Mouse (Mus musculus) cortical plate, adult 2 months (tissue): ENCODE data around the gene Hsd17b12. TPM values are rescaled to one million over a fixed set of nuclear protein-coding genes. Genes with fewer than 3 reads are reported as not detected.

Experiments used
- H3K27ac ChIP-seq: fragments of 200-500 bp; 2 replicates; pipeline ENCODE4 v1.5.1; 2012; ENCODE audit warnings: low read length, control low read depth, inconsistent platforms; ENCODE audit not compliant: insufficient read depth
- H3K4me1 ChIP-seq: fragments of 200-500 bp; 2 replicates; pipeline ENCODE4 v1.6.1; 2011; ENCODE audit warnings: low read length; ENCODE audit not compliant: control insufficient read depth, insufficient read depth
- H3K4me3 ChIP-seq: fragments of 200-500 bp; 2 replicates; pipeline ENCODE4 v1.5.1; 2011; ENCODE audit warnings: mild to moderate bottlenecking, low read length, control low read depth; ENCODE audit not compliant: insufficient read depth
- CTCF ChIP-seq: fragments of 200-500 bp; IDR thresholded peaks from 2 replicates; pipeline ENCODE4 v1.5.1; 2011; ENCODE audit warnings: mild to moderate bottlenecking, control low read depth, low read length; ENCODE audit not compliant: insufficient read depth; ENCODE audit errors: extremely low read depth
- POLR2A ChIP-seq: fragments of 200-500 bp; IDR thresholded peaks from 2 replicates; pipeline ENCODE4 v1.6.1; 2011; ENCODE audit warnings: mild to moderate bottlenecking, low read length, control low read depth; ENCODE audit not compliant: insufficient read depth; ENCODE audit errors: extremely low read depth
- polyA plus RNA-seq: library from polyadenylated mRNA; depleted of rRNA; stranded (reverse); fragments of >200 nt; gene quantifications from 2 replicates; pipeline ENCODE4 v1.2.3, GENCODE M21; 2012

The Hsd17b12 gene
- polyA plus RNA-seq, 1 experiment, result 65.0 TPM

DNA sequence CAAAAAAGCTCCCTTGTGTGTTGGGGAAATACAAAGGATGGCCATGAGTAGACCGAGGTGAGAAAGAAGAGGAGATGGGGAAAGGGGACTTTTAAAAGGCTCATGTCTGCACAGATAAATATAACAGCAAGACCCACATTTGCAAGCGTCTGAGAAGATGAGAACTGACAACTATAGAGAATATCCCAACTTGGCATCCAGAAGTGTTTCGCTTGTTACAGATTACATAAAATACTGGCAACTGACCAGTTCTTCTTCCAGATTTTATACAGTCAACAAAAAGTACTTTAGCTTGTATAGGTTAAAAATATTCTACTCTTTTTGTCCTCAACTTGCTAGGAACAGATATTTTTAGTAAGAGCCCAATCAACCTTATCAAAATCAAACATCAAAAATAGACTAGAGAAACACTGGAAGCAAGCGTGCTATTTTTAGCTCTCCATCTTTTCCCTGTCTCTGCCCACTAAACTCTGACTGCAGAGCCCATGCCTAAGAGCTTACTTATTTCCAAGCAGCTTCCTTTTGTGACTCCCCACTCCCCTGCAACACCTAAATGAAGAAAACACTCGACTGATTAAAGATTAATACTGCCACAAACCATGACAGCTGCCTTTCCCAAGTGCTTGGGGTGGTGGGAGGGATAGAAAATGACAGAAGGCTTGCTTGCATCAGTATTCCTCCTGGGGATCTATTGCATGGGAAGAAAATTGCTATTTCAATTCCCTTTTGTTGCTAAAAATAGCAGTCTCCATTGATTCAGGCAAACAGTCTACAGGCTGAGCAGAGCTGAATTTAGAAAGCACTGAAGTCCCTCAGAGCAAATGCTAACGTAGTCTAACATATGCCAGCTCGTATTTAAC is 35.4 kb downstream of the Hsd17b12 start:
- Histone ChIP-seq H3K27ac (peak overlapping the region; percentile 89; the same call in 1 of the 2 replicates), H3K4me1 (peaks cover 7% of the 10 kb centered on the region; the same call in 1 of the 2 replicates), H3K4me3 (no peak overlapping the region)
- no peak for TF ChIP-seq POLR2A

DNA sequence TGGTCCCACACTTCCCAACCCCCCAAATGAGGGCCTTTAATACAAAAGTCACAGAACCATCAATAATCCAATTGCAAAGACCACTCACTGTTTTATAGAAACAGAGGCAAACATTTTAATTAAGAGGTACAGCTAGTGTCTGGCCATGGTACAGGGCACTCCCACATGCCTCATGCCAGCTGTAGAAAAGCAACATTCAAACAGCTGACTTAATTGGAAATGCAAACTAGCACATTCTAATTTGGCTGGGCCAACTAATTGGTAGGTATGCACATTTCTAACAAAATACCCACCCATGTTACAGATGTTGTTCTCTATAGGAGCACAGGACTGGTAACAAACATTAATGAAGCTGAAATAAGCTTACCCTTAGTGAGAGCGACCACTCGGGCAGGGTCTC is 54.0 kb downstream of the Hsd17b12 start:
- no peak overlapping the region for H3K27ac ChIP-seq
- H3K4me3 ChIP-seq, result no peak overlapping the region
- TF ChIP-seq CTCF (no peak), POLR2A (no peak)
- no peaks in the 10 kb centered on the region for H3K4me1 ChIP-seq

DNA sequence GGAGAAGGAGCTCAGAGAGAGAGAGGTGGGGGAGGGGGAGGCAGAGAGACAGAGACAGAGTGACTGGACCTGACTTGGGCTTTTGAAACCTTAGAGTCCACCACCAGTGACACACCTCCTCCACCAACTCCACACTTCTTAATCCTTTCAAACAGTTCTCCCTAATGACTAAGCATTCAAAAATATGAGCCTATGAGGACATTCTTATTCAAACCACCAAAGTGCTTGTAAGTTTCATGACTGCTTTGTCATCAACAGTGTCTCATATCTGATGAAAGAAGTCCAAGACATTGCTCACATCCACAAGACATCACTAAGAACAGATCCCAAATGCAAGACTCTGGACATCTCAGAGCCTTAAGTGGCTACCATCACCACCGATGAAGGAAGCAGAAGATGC is 67.9 kb downstream of the Hsd17b12 start:
- Histone ChIP-seq H3K4me1 (no peaks in the 10 kb centered on the region), H3K4me3 (no peak overlapping the region), H3K27ac (no peak overlapping the region)
- TF ChIP-seq POLR2A (no peak), CTCF (no peak)

DNA sequence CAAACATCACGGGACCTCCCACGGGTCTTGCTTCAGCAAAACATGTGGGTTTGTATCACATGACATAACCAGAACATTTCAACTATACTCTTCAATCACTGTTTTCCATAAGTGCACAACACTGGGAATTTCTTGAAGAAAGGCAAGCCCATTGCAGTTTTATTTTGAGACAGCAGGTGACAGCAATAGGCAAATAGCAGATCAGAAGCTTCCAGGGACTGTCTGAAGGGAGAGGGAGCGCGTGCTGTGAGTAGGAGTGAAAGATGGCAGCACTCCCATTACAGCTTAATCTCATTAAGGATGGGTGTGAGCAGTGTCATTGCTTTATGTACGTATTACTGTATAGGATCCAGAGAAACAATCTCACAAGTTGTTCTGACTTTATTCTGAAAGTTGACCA is 88.3 kb downstream of the Hsd17b12 start:
- TF ChIP-seq CTCF (0 out of 2 replicates have a peak, but pooled peaks have one; percentile 24), POLR2A (no peak)
- H3K27ac ChIP-seq, result no peak overlapping the region
- H3K4me1 ChIP-seq, result no peaks in the 10 kb centered on the region
- no peak overlapping the region for H3K4me3 ChIP-seq

DNA sequence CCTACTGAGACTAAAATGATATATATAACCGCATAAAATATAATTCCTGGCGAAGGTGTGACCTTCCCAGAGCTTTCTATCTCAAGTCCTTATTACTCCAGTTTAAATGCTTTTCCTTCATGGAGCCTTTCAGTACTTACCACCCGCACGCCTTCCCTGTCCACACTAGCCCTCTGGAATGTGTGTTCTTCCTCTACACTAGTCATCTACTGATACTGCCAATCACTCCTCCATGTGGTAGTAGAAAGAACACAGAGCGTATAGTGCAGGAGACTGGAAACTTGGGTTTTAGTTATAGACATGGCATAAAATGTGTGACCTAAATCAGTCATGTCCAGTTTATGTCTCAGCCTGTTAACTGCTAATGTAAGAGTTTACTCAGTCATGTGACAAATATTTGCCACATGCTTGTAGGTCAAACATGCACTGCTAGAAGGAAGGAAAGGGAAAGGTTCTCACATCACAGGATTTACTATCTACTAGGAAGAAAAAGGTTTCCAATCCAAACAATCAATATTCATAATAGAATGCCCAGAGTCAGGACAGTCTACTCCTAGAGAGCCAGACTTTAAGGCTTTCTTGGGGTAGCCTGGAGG is 91.1 kb downstream of the Hsd17b12 start:
- Histone ChIP-seq H3K27ac (no peak overlapping the region), H3K4me3 (no peak overlapping the region), H3K4me1 (no peaks in the 10 kb centered on the region)
- no peak for TF ChIP-seq POLR2A
- no peak for TF ChIP-seq CTCF

DNA sequence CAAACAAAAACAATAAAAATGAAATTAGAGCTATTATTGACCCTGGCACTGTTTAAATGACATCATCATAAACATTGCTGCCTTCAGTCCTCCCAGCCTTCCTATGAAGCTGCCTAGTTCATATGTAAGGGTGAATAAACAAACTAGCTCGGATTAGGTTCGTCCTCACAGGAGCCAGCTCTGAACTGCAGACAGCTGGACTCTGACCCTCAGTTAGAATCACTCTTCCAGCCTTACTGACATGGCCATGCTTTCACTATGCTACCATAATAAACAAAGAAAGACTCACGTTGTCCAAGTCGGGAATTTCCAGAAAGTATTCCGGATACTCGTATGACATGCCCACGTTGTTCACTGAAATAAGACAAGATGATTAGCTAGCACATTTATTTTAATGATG is 91.6 kb downstream of the Hsd17b12 start:
- TF ChIP-seq CTCF (no peak), POLR2A (no peak)
- Histone ChIP-seq H3K27ac (no peak overlapping the region), H3K4me1 (no peaks in the 10 kb centered on the region), H3K4me3 (no peak overlapping the region)

DNA sequence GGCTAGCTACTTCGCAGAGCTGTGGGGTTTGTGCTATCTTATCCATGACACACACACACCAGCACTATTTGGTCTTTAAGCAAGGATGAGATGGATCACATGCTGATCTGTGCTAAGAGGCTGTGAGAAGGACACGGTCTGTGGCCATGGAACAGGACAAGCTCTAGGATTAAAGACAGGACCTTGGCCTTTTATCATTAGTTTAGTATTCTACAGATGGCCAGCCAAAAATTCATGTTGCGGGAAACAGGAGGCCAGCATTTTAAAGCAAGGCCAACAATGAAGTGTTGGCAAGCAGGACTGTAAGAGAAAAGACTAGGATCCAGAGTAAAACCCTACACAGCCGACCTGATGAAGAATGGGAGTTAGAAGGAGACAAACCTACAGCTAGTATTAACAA is 95.0 kb downstream of the Hsd17b12 start:
- H3K4me3 ChIP-seq, result no peak overlapping the region
- no peak overlapping the region for H3K27ac ChIP-seq
- no peak for TF ChIP-seq POLR2A
- no peak for TF ChIP-seq CTCF
- no peaks in the 10 kb centered on the region for H3K4me1 ChIP-seq

DNA sequence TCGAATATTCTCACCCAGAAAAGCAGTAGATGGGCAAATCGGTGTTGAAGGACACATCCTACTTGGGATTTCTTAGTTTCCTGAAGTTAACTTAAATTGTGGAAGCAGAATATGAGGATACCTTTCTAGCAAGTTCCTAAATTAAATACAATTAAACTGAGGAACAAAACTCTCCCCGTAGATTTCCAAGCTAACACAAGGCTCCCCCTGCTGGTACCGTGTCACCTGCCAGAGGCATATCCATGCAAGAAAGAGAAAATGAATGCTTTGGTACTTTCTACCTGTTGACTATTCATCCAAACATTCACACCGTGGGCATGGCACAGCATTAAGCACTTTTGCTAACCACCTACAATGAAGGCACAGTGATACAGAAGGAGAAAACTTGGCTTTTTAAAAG is 98.3 kb downstream of the Hsd17b12 start:
- H3K4me1 ChIP-seq, result no peaks in the 10 kb centered on the region
- TF ChIP-seq CTCF (peak; percentile 52), POLR2A (no peak)
- H3K4me3 ChIP-seq, result no peak overlapping the region
- no peak overlapping the region for H3K27ac ChIP-seq

DNA sequence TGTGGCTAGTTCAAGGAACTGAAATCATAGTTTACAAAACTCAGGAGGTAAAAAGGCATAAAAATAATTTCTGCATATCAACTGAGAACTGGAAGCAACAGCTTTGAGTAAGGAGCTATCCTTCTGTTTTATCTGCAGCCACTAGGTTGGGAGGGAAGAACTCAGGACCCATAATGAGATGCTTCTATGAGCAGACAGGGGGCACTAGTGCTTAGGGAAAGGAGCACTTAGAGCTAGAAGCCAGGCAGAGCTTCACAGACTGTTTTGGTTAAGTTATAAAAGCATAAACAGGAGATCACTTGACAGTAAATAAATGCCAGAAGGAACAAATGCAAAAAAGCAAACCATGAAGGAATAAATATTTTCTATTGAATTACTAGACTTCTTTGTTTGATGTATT is 103.0 kb downstream of the Hsd17b12 start:
- TF ChIP-seq POLR2A (no peak), CTCF (peak; percentile 87)
- Histone ChIP-seq H3K27ac (no peak overlapping the region), H3K4me1 (0 out of 2 replicates have a peak, but pooled peaks cover 2% of the 10 kb centered on the region), H3K4me3 (no peak overlapping the region)

DNA sequence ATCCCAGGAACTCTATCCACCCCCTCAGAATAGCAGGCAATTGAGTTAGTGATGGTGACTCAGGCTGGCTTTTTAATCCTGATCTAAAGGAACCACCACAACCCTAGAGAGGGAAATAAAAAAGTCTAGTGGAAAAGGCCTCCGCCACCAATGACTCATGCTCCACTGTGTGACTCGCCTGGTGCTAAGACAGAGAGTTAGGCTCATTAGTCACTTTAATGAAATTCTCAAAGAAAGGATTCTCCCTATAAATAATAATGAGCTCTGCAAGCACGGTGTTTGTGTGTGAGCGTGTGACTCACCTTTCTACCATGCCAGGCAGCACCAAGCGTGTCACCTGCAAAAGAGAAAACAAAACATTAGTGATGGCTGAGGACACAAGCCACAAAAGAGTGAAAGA is 105.8 kb downstream of the Hsd17b12 start:
- no peak overlapping the region for H3K4me3 ChIP-seq
- 0 out of 2 replicates have a peak, but pooled peaks cover 2% of the 10 kb centered on the region for H3K4me1 ChIP-seq
- H3K27ac ChIP-seq, result no peak overlapping the region
- TF ChIP-seq CTCF, result no peak
- no peak for TF ChIP-seq POLR2A
